Mouse (Mus musculus) myocyte (in vitro differentiated cells): ENCODE data around the gene Flrt3. TPM values are rescaled to one million over a fixed set of nuclear protein-coding genes. Genes with fewer than 3 reads are reported as not detected.

ENCODE experiments used
- H3K27me3 ChIP-seq: one replicate; pipeline ENCODE4 v1.6.1; 2011; ENCODE audit not compliant: control insufficient read depth, insufficient read depth, insufficient read length
- H3K36me3 ChIP-seq: one replicate; pipeline ENCODE4 v1.6.1; 2011; ENCODE audit not compliant: control insufficient read depth, insufficient read depth
- H3K4me2 ChIP-seq: one replicate; pipeline ENCODE4 v1.6.1; 2011; ENCODE audit warnings: low read depth, control low read depth
- H3K4me3 ChIP-seq: one replicate; pipeline ENCODE4 v1.5.1; 2011; ENCODE audit warnings: mild to moderate bottlenecking, control low read depth, moderate library complexity
- H3K79me2 ChIP-seq: one replicate; pipeline ENCODE4 v1.6.1; 2011; ENCODE audit not compliant: control insufficient read depth, insufficient read depth
- H3ac ChIP-seq: one replicate; pipeline ENCODE4 v1.6.1; 2011; ENCODE audit not compliant: control insufficient read depth, insufficient read length
- CEBPB ChIP-seq: IDR thresholded peaks from 2 replicates; pipeline ENCODE4 v1.6.1; 2011; ENCODE audit warnings: mild to moderate bottlenecking, moderate library complexity; ENCODE audit not compliant: poor library complexity, insufficient read depth, severe bottlenecking
- E2F4 ChIP-seq: IDR thresholded peaks from one replicate; pipeline ENCODE4 v1.6.1; 2011; ENCODE audit warnings: mild to moderate bottlenecking, control low read depth, moderate library complexity; ENCODE audit not compliant: insufficient read depth
- MAX ChIP-seq: IDR thresholded peaks from one replicate; pipeline ENCODE4 v1.6.1; 2011; ENCODE audit warnings: low read depth, mild to moderate bottlenecking, control low read depth
- MYOD1 ChIP-seq, 3 experiments: IDR thresholded peaks; one replicate each; pipeline ENCODE4 v1.6.1; 2011; ENCODE audit warnings: control low read depth in 2 of 3, low read depth in 2 of 3, mild to moderate bottlenecking in 2 of 3, moderate library complexity in 1 of 3; ENCODE audit not compliant: insufficient read length in 2 of 3, control insufficient read depth in 1 of 3
- MYOG ChIP-seq, 3 experiments: IDR thresholded peaks; one replicate each; pipeline ENCODE4 v1.6.1; 2011; ENCODE audit warnings: control low read depth in 2 of 3, low read depth in 2 of 3, mild to moderate bottlenecking in 2 of 3; ENCODE audit not compliant: insufficient read length in 2 of 3, control insufficient read depth in 1 of 3, insufficient read depth in 1 of 3
- POLR2A ChIP-seq: IDR thresholded peaks from one replicate; pipeline ENCODE4 v1.6.1; 2011; ENCODE audit warnings: low read depth, mild to moderate bottlenecking, control low read depth, moderate library complexity; ENCODE audit not compliant: insufficient read length
- POLR2AphosphoS2 ChIP-seq: IDR thresholded peaks from one replicate; pipeline ENCODE4 v1.6.1; 2011; ENCODE audit warnings: low read depth, control low read depth; ENCODE audit not compliant: insufficient read length
- REST ChIP-seq: IDR thresholded peaks from one replicate; pipeline ENCODE4 v1.6.1; 2011; ENCODE audit warnings: mild to moderate bottlenecking, control low read depth, moderate library complexity; ENCODE audit not compliant: insufficient read depth, insufficient read length
- SRF ChIP-seq: IDR thresholded peaks from one replicate; pipeline ENCODE4 v1.6.1; 2011; ENCODE audit warnings: low read depth; ENCODE audit not compliant: control insufficient read depth, insufficient read length
- TCF12 ChIP-seq: IDR thresholded peaks from one replicate; pipeline ENCODE4 v1.6.1; 2011; ENCODE audit warnings: mild to moderate bottlenecking, control low read depth; ENCODE audit not compliant: poor library complexity, insufficient read depth, severe bottlenecking
- TCF3 ChIP-seq: IDR thresholded peaks from one replicate; pipeline ENCODE4 v1.6.1; 2011; ENCODE audit warnings: low read depth, control low read depth; ENCODE audit not compliant: insufficient read length
- USF1 ChIP-seq: IDR thresholded peaks from one replicate; pipeline ENCODE4 v1.6.1; 2011; ENCODE audit warnings: low read depth, mild to moderate bottlenecking, control low read depth, moderate library complexity
- polyA plus RNA-seq: library from polyadenylated mRNA; unstranded; fragments of >200 nt; fragmentation: generic; extraction: Trizol; gene quantifications from one replicate; pipeline ENCODE4 v1.2.1, GENCODE M21; 2012; ENCODE audit warnings: missing spikeins

Flrt3 gene
- polyA plus RNA-seq, 1 experiment: 0.08 TPM

- Histone ChIP-seq H3K4me2 (no peak overlapping the region), H3ac (no peak overlapping the region), H3K79me2 (no peaks in the 10 kb centered on the region), H3K4me3 (no peak overlapping the region), H3K36me3 (no peaks in the 10 kb centered on the region), H3K27me3 (no peaks in the 10 kb centered on the region)
- TF ChIP-seq SRF (no peak), REST (no peak), TCF12 (no peak), USF1 (no peak), POLR2A (no peak)
These were observed 20.1 kb upstream of the Flrt3 start for GRCm38 (mm10) chr2:140691403-140691802.

- Histone ChIP-seq H3K4me3 (no peak overlapping the region), H3K79me2 (no peaks in the 10 kb centered on the region), H3ac (no peak overlapping the region), H3K36me3 (no peaks in the 10 kb centered on the region), H3K4me2 (no peak overlapping the region), H3K27me3 (no peaks in the 10 kb centered on the region)
- no peak for TF ChIP-seq TCF12
- TF ChIP-seq MYOG (IDR thresholded peaks at IDR 0.05; ENCODE audit: control insufficient read depth in 1 of 3, insufficient read depth in 1 of 3, insufficient read length in 2 of 3, low read depth in 2 of 3): no peak
- TF ChIP-seq MAX: no peak
- no peak for TF ChIP-seq MYOD1 (IDR thresholded peaks at IDR 0.05; ENCODE audit: control insufficient read depth in 1 of 3, insufficient read length in 2 of 3, low read depth in 2 of 3)
- TF ChIP-seq POLR2A: no peak
- no peak for TF ChIP-seq POLR2AphosphoS2
- TF ChIP-seq CEBPB: no peak
- TF ChIP-seq USF1: no peak
- no peak for TF ChIP-seq REST
- TF ChIP-seq SRF: no peak
- TF ChIP-seq E2F4: no peak
- TF ChIP-seq TCF3: no peak
These were observed 19.6 kb upstream of the Flrt3 start for GRCm38 (mm10) chr2:140690906-140691305.

- Histone ChIP-seq H3ac (no peak overlapping the region), H3K27me3 (no peaks in the 10 kb centered on the region), H3K4me2 (no peak overlapping the region), H3K4me3 (no peak overlapping the region), H3K36me3 (no peaks in the 10 kb centered on the region), H3K79me2 (no peaks in the 10 kb centered on the region)
- no peak for TF ChIP-seq TCF3
- no peak for TF ChIP-seq CEBPB
- TF ChIP-seq REST: no peak
- no peak for TF ChIP-seq SRF
- no peak for TF ChIP-seq POLR2A
- no peak for TF ChIP-seq USF1
- no peak for TF ChIP-seq MAX
- TF ChIP-seq TCF12: no peak
- TF ChIP-seq MYOD1 (IDR thresholded peaks at IDR 0.05; ENCODE audit: control insufficient read depth in 1 of 3, insufficient read length in 2 of 3, low read depth in 2 of 3): no peak
These were observed 5.5 kb upstream of the Flrt3 start for GRCm38 (mm10) chr2:140676728-140677127.

GRCm38 (mm10) chr2:140673466-140673865, 2.2 kb upstream of the Flrt3 start:
- Histone ChIP-seq H3ac (no peak overlapping the region), H3K4me2 (no peak overlapping the region), H3K27me3 (no peaks in the 10 kb centered on the region), H3K79me2 (no peaks in the 10 kb centered on the region), H3K36me3 (no peaks in the 10 kb centered on the region), H3K4me3 (no peak overlapping the region)
- TF ChIP-seq MAX (no peak), REST (no peak), MYOD1 (IDR thresholded peaks at IDR 0.05; ENCODE audit: control insufficient read depth in 1 of 3, insufficient read length in 2 of 3, low read depth in 2 of 3) (no peak), POLR2AphosphoS2 (no peak), MYOG (IDR thresholded peaks at IDR 0.05; ENCODE audit: control insufficient read depth in 1 of 3, insufficient read depth in 1 of 3, insufficient read length in 2 of 3, low read depth in 2 of 3) (no peak), TCF3 (no peak)

- H3ac ChIP-seq: no peak overlapping the region
- H3K79me2 ChIP-seq: no peaks in the 10 kb centered on the region
- no peak for TF ChIP-seq POLR2AphosphoS2
- no peak for TF ChIP-seq SRF
- TF ChIP-seq CEBPB: no peak
- TF ChIP-seq TCF12: no peak
- TF ChIP-seq TCF3: no peak
- TF ChIP-seq E2F4: no peak
- no peak for TF ChIP-seq MYOD1 (IDR thresholded peaks at IDR 0.05; ENCODE audit: control insufficient read depth in 1 of 3, insufficient read length in 2 of 3, low read depth in 2 of 3)
- no peak for TF ChIP-seq POLR2A
- TF ChIP-seq USF1: no peak
- no peak for TF ChIP-seq MYOG (IDR thresholded peaks at IDR 0.05; ENCODE audit: control insufficient read depth in 1 of 3, insufficient read depth in 1 of 3, insufficient read length in 2 of 3, low read depth in 2 of 3)
- H3K27me3 ChIP-seq: no peaks in the 10 kb centered on the region
- H3K4me3 ChIP-seq: peak overlapping the region; percentile 2
- H3K36me3 ChIP-seq: no peaks in the 10 kb centered on the region
- H3K4me2 ChIP-seq: peak overlapping the region; percentile 80
These were observed 812 bp downstream of the Flrt3 start for GRCm38 (mm10) chr2:140670457-140670856.
